8 mouse cellular contexts compared by ENCODE assay signal in the genomic region with DNA sequence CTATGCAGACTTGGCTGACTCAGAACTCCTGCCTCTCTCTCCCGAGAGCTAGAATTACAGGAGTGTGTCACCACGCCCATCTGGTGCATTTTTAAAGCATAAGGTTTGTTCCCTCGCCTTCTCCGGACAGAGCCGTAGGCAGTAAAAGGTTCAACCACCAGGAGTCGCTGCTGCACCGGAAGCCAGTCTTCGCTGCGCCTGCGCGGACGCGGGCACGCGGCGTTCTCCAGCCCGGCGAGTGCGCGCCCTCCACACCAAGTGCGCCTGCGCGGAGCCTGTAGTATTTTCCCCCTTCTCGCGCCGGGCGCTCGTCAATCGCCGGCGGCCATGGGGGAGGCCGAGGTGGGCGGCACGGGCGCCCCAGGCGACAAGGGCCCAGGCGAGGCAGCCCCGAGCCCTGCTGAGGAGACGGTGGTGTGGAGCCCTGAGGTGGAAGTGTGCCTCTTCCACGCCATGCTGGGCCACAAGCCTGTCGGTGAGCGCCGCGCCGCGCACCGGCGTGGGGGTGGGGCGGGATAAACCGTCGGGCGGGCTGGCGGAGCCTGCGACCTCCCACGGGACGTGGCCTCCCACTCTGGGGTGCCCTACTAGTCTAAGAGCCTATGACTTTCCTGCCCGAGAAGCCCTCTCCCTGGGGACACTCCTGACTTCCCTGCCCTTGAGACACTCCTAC. TPM values are rescaled to one million over a fixed set of nuclear protein-coding genes. Genes with fewer than 3 reads are reported as not detected.
DNase-seq lines count a peak whose midpoint lies in the region; ATAC-seq and TF ChIP-seq lines count a peak whose summit lies in the region.

No protein-coding gene starts in this region.

- peak overlapping the region; percentile 52 for H3K27ac ChIP-seq in forebrain, embryonic 16.5 days (ENCODE audit: low read length)
- peak overlapping the region; percentile 97 for H3K27ac ChIP-seq in layer of hippocampus, adult 2 months
- H3K27ac ChIP-seq in lung, embryonic 14.5 days (ENCODE audit: low read depth), result peak overlapping the region; percentile 65; the same call in 1 of the 2 replicates
- peak overlapping the region; percentile 43 for H3K27ac ChIP-seq in olfactory bulb, adult 2 months (ENCODE audit: insufficient read depth, low read depth, low read length)
- no peak overlapping the region for H3K27ac ChIP-seq in thymus, adult 2 months (ENCODE audit: control insufficient read depth, insufficient read depth, low read length)

- TF ChIP-seq CTCF in G1E (IDR thresholded peaks at IDR 0.05; ENCODE audit: low read depth, low read length), result peak; percentile 97
- peak; percentile 95 for TF ChIP-seq CTCF in layer of hippocampus, adult 2 months (conservative IDR thresholded peaks at IDR 0.05)
- TF ChIP-seq CTCF in lung, embryonic 14.5 days (IDR thresholded peaks at IDR 0.05; ENCODE audit: low read depth), result peak; percentile 89
- TF ChIP-seq CTCF in olfactory bulb, adult 2 months (IDR thresholded peaks at IDR 0.05; ENCODE audit: insufficient read depth, low read depth, low read length), result peak; percentile 82
- TF ChIP-seq CTCF in thymus, adult 2 months (IDR thresholded peaks at IDR 0.05; ENCODE audit: borderline replicate concordance, control insufficient read depth, extremely low read depth, insufficient read depth, low read length, poor library complexity), result peak; percentile 96

- WGBS in forebrain, embryonic 16.5 days, result under 1% methylated on average over 48 of the region's 57 CpGs
- under 1% methylated on average over 57 of the region's 57 CpGs for WGBS in lung, embryonic 14.5 days
- under 1% methylated on average over 57 of the region's 57 CpGs for WGBS in olfactory bulb, adult 2 months
- WGBS in thymus, adult 2 months, result under 1% methylated on average over 57 of the region's 57 CpGs

- peak overlapping the region; percentile 79 for H3K9ac ChIP-seq in forebrain, embryonic 16.5 days (replicated peaks; ENCODE audit: low read depth, low read length)
- H3K9ac ChIP-seq in lung, embryonic 14.5 days, result peak overlapping the region; percentile 93

- intact Hi-C loops in heart, postnatal 36 days (cut with DNase I), result loop anchor here (1.0 to 5.0 kb wide), 2 partner anchors 163 to 195 kb away; a partner anchor contains a TSS

- peak; percentile 98 for DNase-seq in G1E (ENCODE audit: low spot score)
- DNase-seq in cerebellum, adult 18-20 months, result peak; percentile 96 to 100
- DNase-seq in heart, postnatal 36 days, result peak; percentile 99
- peak; percentile 95 to 99 for DNase-seq in layer of hippocampus, adult 2 months (ENCODE audit: low spot score in 2 of 2)
- DNase-seq in lung, embryonic 14.5 days, result peak; percentile 99
- peak; percentile 97 for DNase-seq in thymus, adult 2 months

- ATAC-seq in G1E (ENCODE audit: extremely low read depth, insufficient number of reproducible peaks, low FRiP score, poor library complexity, severe bottlenecking), result peak; percentile 67
- peak; percentile 74 for ATAC-seq in forebrain, embryonic 16.5 days
- peak; percentile 78 for ATAC-seq in lung, embryonic 14.5 days (ENCODE audit: insufficient read depth)

- no peaks in the 10 kb centered on the region for H3K9me3 ChIP-seq in G1E (replicated peaks)
- no peaks in the 10 kb centered on the region for H3K9me3 ChIP-seq in forebrain, embryonic 16.5 days (ENCODE audit: control insufficient read depth, low read length)
- no peaks in the 10 kb centered on the region for H3K9me3 ChIP-seq in lung, embryonic 14.5 days (ENCODE audit: low read depth, low read length)

- peak overlapping the region; percentile 87 for H3K4me3 ChIP-seq in G1E (ENCODE audit: low read depth, low read length)
- H3K4me3 ChIP-seq in forebrain, embryonic 16.5 days (replicated peaks; ENCODE audit: low read length), result peak overlapping the region; percentile 59
- peak overlapping the region; percentile 88 for H3K4me3 ChIP-seq in layer of hippocampus, adult 2 months
- peak overlapping the region; percentile 83 for H3K4me3 ChIP-seq in lung, embryonic 14.5 days (ENCODE audit: low read depth, low read length)
- peak overlapping the region; percentile 84 for H3K4me3 ChIP-seq in olfactory bulb, adult 2 months (ENCODE audit: insufficient read depth, low read depth, low read length)
- peak overlapping the region; percentile 76 for H3K4me3 ChIP-seq in thymus, adult 2 months (ENCODE audit: control insufficient read depth, insufficient read depth, low read length)

- peak overlapping the region; percentile 87 for H3K4me2 ChIP-seq in forebrain, embryonic 16.5 days (ENCODE audit: low read length)
- H3K4me2 ChIP-seq in lung, embryonic 14.5 days, result peak overlapping the region; percentile 86

- peak; percentile 86; the same call in 1 of the 2 replicates for TF ChIP-seq POLR2A in olfactory bulb, adult 2 months (IDR thresholded peaks at IDR 0.05; ENCODE audit: insufficient read depth, low read depth, low read length)
- TF ChIP-seq POLR2A in thymus, adult 2 months (IDR thresholded peaks at IDR 0.05; ENCODE audit: control insufficient read depth, extremely low read depth, insufficient read depth, low read length, poor library complexity), result peak; percentile 82

- peaks cover 51% of the 10 kb centered on the region for H3K4me1 ChIP-seq in G1E (ENCODE audit: insufficient read depth, low read depth, low read length)
- peaks cover 16% of the 10 kb centered on the region for H3K4me1 ChIP-seq in forebrain, embryonic 16.5 days (replicated peaks; ENCODE audit: control insufficient read depth, insufficient read depth, low read length)
- no peaks in the 10 kb centered on the region for H3K4me1 ChIP-seq in lung, embryonic 14.5 days (ENCODE audit: insufficient read depth)
- H3K4me1 ChIP-seq in olfactory bulb, adult 2 months (ENCODE audit: control insufficient read depth, insufficient read depth, low read length), result peaks cover 15% of the 10 kb centered on the region
- H3K4me1 ChIP-seq in thymus, adult 2 months (replicated peaks; ENCODE audit: control insufficient read depth, insufficient read depth, low read length), result peaks cover 7% of the 10 kb centered on the region

- peaks cover 6% of the 10 kb centered on the region; the same call in 1 of the 2 replicates for H3K27me3 ChIP-seq in G1E (ENCODE audit: insufficient read depth, low read length)
- H3K27me3 ChIP-seq in forebrain, embryonic 16.5 days (replicated peaks; ENCODE audit: control insufficient read depth, insufficient read depth, low read length), result no peaks in the 10 kb centered on the region
- H3K27me3 ChIP-seq in lung, embryonic 14.5 days (ENCODE audit: insufficient read depth, low read length), result no peaks in the 10 kb centered on the region
- no peaks in the 10 kb centered on the region for H3K27me3 ChIP-seq in thymus, adult 2 months (ENCODE audit: control insufficient read depth, insufficient read depth, low read length)

- H3K36me3 ChIP-seq in G1E (replicated peaks), result peaks cover 43% of the 10 kb centered on the region
- H3K36me3 ChIP-seq in forebrain, embryonic 16.5 days (ENCODE audit: control insufficient read depth, insufficient read depth), result peaks cover 2% of the 10 kb centered on the region; the same call in 1 of the 2 replicates
- peaks cover 24% of the 10 kb centered on the region for H3K36me3 ChIP-seq in lung, embryonic 14.5 days (ENCODE audit: insufficient read depth)
- H3K36me3 ChIP-seq in thymus, adult 2 months (ENCODE audit: control insufficient read depth, insufficient read depth, low read length), result no peaks in the 10 kb centered on the region

RNA-seq across cellular contexts. Expression of a gene that starts 1.5 kb away (rescaled TPM):
- total RNA-seq in G1E (2014; fragmentation: Nextera tagmentation), result 18.4 and 18.6 TPM in 2 replicates
- total RNA-seq in G1E (2017), result 35.5 and 38.3 TPM in 2 replicates
- 16.9 and 19.5 TPM in 2 replicates for polyA plus RNA-seq in G1E (2012)
- 49.3 and 50.6 TPM in 2 replicates for polyA plus RNA-seq in forebrain, embryonic 16.5 days (2015; fragmentation: Nextera tagmentation; extraction: Ambion mirVana)
- total RNA-seq in heart, postnatal 36 days (2021), result 10 to 100 TPM; 13.1 to 13.7 TPM
- 10 to 100 TPM; 19.4 to 23.4 TPM for total RNA-seq in layer of hippocampus, adult 2 months (2021)
- polyA plus RNA-seq in lung, embryonic 14.5 days (2014; fragmentation: Nextera tagmentation; extraction: Ambion mirVana), result 34.7 and 39.0 TPM in 2 replicates
- polyA plus RNA-seq in olfactory bulb, adult 2 months (2012; ENCODE audit: insufficient read depth, insufficient read length, low replicate concordance, missing spikeins), result not detected in 2 replicates
- 75.6 and 75.7 TPM in 2 replicates for polyA plus RNA-seq in thymus, adult 2 months (2012; rRNA removed)

RNA-seq across cellular contexts. Expression of a gene that starts 6.4 kb away (rescaled TPM):
- 26.3 and 27.0 TPM in 2 replicates for total RNA-seq in G1E (2014; fragmentation: Nextera tagmentation)
- 39.5 and 45.2 TPM in 2 replicates for total RNA-seq in G1E (2017)
- polyA plus RNA-seq in G1E (2012), result 98.0 and 127 TPM in 2 replicates
- polyA plus RNA-seq in forebrain, embryonic 16.5 days (2015; fragmentation: Nextera tagmentation; extraction: Ambion mirVana), result 81.8 and 85.5 TPM in 2 replicates
- 10 to 100 TPM; 35.1 to 39.6 TPM for total RNA-seq in heart, postnatal 36 days (2021)
- 10 to 100 TPM; 36.2 to 40.6 TPM for total RNA-seq in layer of hippocampus, adult 2 months (2021)
- 71.6 and 79.2 TPM in 2 replicates for polyA plus RNA-seq in lung, embryonic 14.5 days (2014; fragmentation: Nextera tagmentation; extraction: Ambion mirVana)
- polyA plus RNA-seq in olfactory bulb, adult 2 months (2012; ENCODE audit: insufficient read depth, insufficient read length, low replicate concordance, missing spikeins), result 125 TPM in 1 of 2 replicates, not detected in the other
- 75.7 and 86.1 TPM in 2 replicates for polyA plus RNA-seq in thymus, adult 2 months (2012; rRNA removed)

RNA-seq across cellular contexts. Expression of a gene that starts 15.0 kb away (rescaled TPM):
- 0.75 TPM in 1 of 2 replicates, not detected in the other for total RNA-seq in G1E (2014; fragmentation: Nextera tagmentation)
- 0.41 and 0.44 TPM in 2 replicates for total RNA-seq in G1E (2017)
- polyA plus RNA-seq in G1E (2012), result 0.15 and 0.20 TPM in 2 replicates
- 50.8 and 51.5 TPM in 2 replicates for polyA plus RNA-seq in forebrain, embryonic 16.5 days (2015; fragmentation: Nextera tagmentation; extraction: Ambion mirVana)
- total RNA-seq in heart, postnatal 36 days (2021), result under 1 TPM in 1 of 2 experiments, not detected in 1; 0.47 TPM
- total RNA-seq in layer of hippocampus, adult 2 months (2021), result 10 to 100 TPM in 1 of 2 experiments, 1 to 10 TPM in 1; 6.8 to 10.4 TPM
- polyA plus RNA-seq in lung, embryonic 14.5 days (2014; fragmentation: Nextera tagmentation; extraction: Ambion mirVana), result 24.2 and 29.0 TPM in 2 replicates
- not detected in 2 replicates for polyA plus RNA-seq in olfactory bulb, adult 2 months (2012; ENCODE audit: insufficient read depth, insufficient read length, low replicate concordance, missing spikeins)
- polyA plus RNA-seq in thymus, adult 2 months (2012; rRNA removed), result 4.4 and 4.8 TPM in 2 replicates

RNA-seq across cellular contexts. Expression of a gene that starts 59.9 kb away (rescaled TPM):
- total RNA-seq in G1E (2014; fragmentation: Nextera tagmentation), result not detected in 2 replicates
- total RNA-seq in G1E (2017), result 0.05 TPM in 1 of 2 replicates, not detected in the other
- polyA plus RNA-seq in G1E (2012), result not detected in 2 replicates
- polyA plus RNA-seq in forebrain, embryonic 16.5 days (2015; fragmentation: Nextera tagmentation; extraction: Ambion mirVana), result 0.15 and 0.28 TPM in 2 replicates
- under 1 TPM in 1 of 2 experiments, not detected in 1; 0.25 TPM for total RNA-seq in heart, postnatal 36 days (2021)
- total RNA-seq in layer of hippocampus, adult 2 months (2021), result under 1 TPM in 1 of 2 experiments, not detected in 1; 0.47 TPM
- polyA plus RNA-seq in lung, embryonic 14.5 days (2014; fragmentation: Nextera tagmentation; extraction: Ambion mirVana), result 0.14 and 0.17 TPM in 2 replicates
- polyA plus RNA-seq in olfactory bulb, adult 2 months (2012; ENCODE audit: insufficient read depth, insufficient read length, low replicate concordance, missing spikeins), result not detected in 2 replicates
- 0.09 TPM in 1 of 2 replicates, not detected in the other for polyA plus RNA-seq in thymus, adult 2 months (2012; rRNA removed)

Comparison
In these comparisons a context has a peak if more than half of its experiments do, and no peak if none do; other contexts are left out.
1. RNA of a gene that starts 1.5 kb away (polyA plus RNA-seq): 75.6 to 75.7 TPM in thymus, adult 2 months, 49.3 to 50.6 TPM in forebrain, embryonic 16.5 days, 34.7 to 39.0 TPM in lung, embryonic 14.5 days and 16.9 to 19.5 TPM in G1E; not detected in olfactory bulb, adult 2 months; every median in the first group is over 10 times any median in the second.
2. Peak in every context shown above with its lines, with median percentiles within 50 percentile points of each other: ATAC-seq, DNase-seq, H3K4me3 ChIP-seq and CTCF ChIP-seq.